Mouse (Mus musculus): ENCODE measurements around the gene Hnrnpul1.

DNA sequence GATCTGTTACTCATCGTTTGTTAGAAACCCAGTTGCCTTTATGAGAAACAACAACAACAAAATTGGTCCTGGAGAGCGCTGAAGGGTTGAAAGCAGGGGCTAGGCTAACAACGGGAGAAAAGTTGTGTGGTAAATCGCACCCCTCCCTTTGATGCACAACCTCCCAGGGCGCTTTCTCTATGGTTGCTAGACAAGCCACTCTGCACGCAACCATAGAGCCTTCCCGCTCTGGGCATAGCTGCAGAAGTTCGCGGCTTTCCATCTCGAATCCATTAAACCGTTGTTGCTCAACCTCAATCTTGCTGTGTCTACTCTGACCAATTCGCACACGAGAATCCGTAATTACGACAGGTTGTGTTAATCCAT, 894 bp upstream of the Hnrnpul1 start:
- no peak for TF ChIP-seq CTCF (IDR thresholded peaks at IDR 0.05; ENCODE audit: low read depth, low read length)
- TF ChIP-seq POLR2A (IDR thresholded peaks at IDR 0.05; ENCODE audit: borderline replicate concordance, low read depth, low read length) = no peak
